Mouse (Mus musculus) Patski (cell line): Measurements from ENCODE around the gene Camta1. TPM values are rescaled to one million over a fixed set of nuclear protein-coding genes. Genes with fewer than 3 reads are reported as not detected.

ENCODE experiments used
- ATAC-seq: fragments of 100-300 bp; one replicate; pipeline ENCODE4 v1.8.0; 2021
- CTCF ChIA-PET: fragments of 350-600 bp; sonication (Branson Sonifier 250); formaldehyde crosslinking; loops from one replicate; lab custom pipeline; 2022; ENCODE audit warnings: inconsistent platforms; lab: Charles Lee
- POLR2A ChIA-PET: fragments of 350-600 bp; sonication (Branson Sonifier 250); formaldehyde crosslinking; loops from one replicate; lab custom pipeline; 2022; ENCODE audit warnings: antibody characterized with exemption, inconsistent platforms; lab: Charles Lee
- DNase-seq: peaks from one replicate; pipeline ENCODE4 v3.0.0-alpha.2; 2011; ENCODE audit warnings: low read depth, low spot score
- H3K27me3 ChIP-seq: fragments of 371-371 bp; one replicate; pipeline ENCODE4 v1.5.1; 2021
- CTCF ChIP-seq: fragments of 100-300 bp; IDR thresholded peaks from one replicate; pipeline ENCODE4 v1.5.1; 2021
- in situ Hi-C: fragments of 300-500 bp; cut with MboI; formaldehyde crosslinking; loops from 3 replicates; pipeline ENCODE4 v1.11.1; 2018; ENCODE audit warnings: low pct_unique_long_range_greater_than_20kb, mixed read lengths
- polyA plus RNA-seq: library from polyadenylated mRNA; unstranded; gene quantifications from one replicate; pipeline ENCODE4 v1.2.3, GENCODE M21; 2021

Camta1 gene
- polyA plus RNA-seq, 1 experiment from 2014 or later = 28.0 TPM

- no peak for TF ChIP-seq CTCF
- CTCF ChIA-PET = interaction anchor here (1.3 kb wide), 1 partner anchor 9 kb away, joined by 5 read pairs; no protein-coding TSS in a partner anchor
Measured at GRCm38 (mm10) chr4:151786946-151787705, 74.5 kb downstream of the Camta1 start.

GRCm38 (mm10) chr4:151780511-151780910 is 81.2 kb downstream of the Camta1 start:
- ATAC-seq (no peak), DNase-seq (no peak)
- TF ChIP-seq CTCF = no peak
- in situ Hi-C loops = no loop called here
- CTCF ChIA-PET = interaction anchor here (1.0 kb wide), 1 partner anchor 10 kb away, joined by 3 read pairs; no protein-coding TSS in a partner anchor
- POLR2A ChIA-PET = no interaction called here
- no peaks in the 10 kb centered on the region for H3K27me3 ChIP-seq

More at GRCm38 (mm10) chr4:151786946-151787705, 74.5 kb downstream of the Camta1 start:
- ATAC-seq (no peak), DNase-seq (no peak)
- POLR2A ChIA-PET = no interaction called here
- in situ Hi-C loops = no loop called here
- no peaks in the 10 kb centered on the region for H3K27me3 ChIP-seq

- ATAC-seq = no peak
- no peaks in the 10 kb centered on the region for H3K27me3 ChIP-seq
Measured at GRCm38 (mm10) chr4:151779962-151780459, 81.7 kb downstream of the Camta1 start.

GRCm38 (mm10) chr4:151778511-151778910 is 83.2 kb downstream of the Camta1 start:
- ChIA-PET CTCF (interaction anchor here (0.7 to 3.1 kb wide), 8 partner anchors 9 to 81 kb away, joined by 3 to 19 read pairs (median 4); no protein-coding TSS in a partner anchor), POLR2A (no interaction called here)
- H3K27me3 ChIP-seq = no peaks in the 10 kb centered on the region
- DNase-seq = no peak
- in situ Hi-C loops = loop anchor here (5.0 kb wide), 1 partner anchor 74 kb away; no protein-coding TSS in a partner anchor
- TF ChIP-seq CTCF = peak; percentile 52
- no peak for ATAC-seq

More at GRCm38 (mm10) chr4:151779962-151780459, 81.7 kb downstream of the Camta1 start:
- in situ Hi-C loops = loop anchor here (5.0 kb wide), 1 partner anchor 72 kb away; no protein-coding TSS in a partner anchor
- ChIA-PET POLR2A (no interaction called here), CTCF (interaction anchor here (2.6 to 3.1 kb wide), 3 partner anchors 12 to 74 kb away, joined by 8 to 19 read pairs (median 15); no protein-coding TSS in a partner anchor)
- no peak for TF ChIP-seq CTCF
- DNase-seq = no peak

GRCm38 (mm10) chr4:151777451-151777850 is 84.2 kb downstream of the Camta1 start:
- DNase-seq (no peak), ATAC-seq (no peak)
- no peak for TF ChIP-seq CTCF
- in situ Hi-C loops = loop anchor here (5.0 kb wide), 1 partner anchor 75 kb away; no protein-coding TSS in a partner anchor
- ChIA-PET CTCF (interaction anchor here (1.1 to 3.1 kb wide), 6 partner anchors 10 to 82 kb away, joined by 3 to 19 read pairs (median 6); no protein-coding TSS in a partner anchor), POLR2A (no interaction called here)
- H3K27me3 ChIP-seq = no peaks in the 10 kb centered on the region

- in situ Hi-C loops = loop anchor here (5.0 kb wide), 1 partner anchor 77 kb away; no protein-coding TSS in a partner anchor
- POLR2A ChIA-PET = no interaction called here
- CTCF ChIA-PET = interaction anchor here (1.3 to 1.8 kb wide), 2 partner anchors 9 to 10 kb away, joined by 4 to 5 read pairs; no protein-coding TSS in a partner anchor
- no peak for DNase-seq
- H3K27me3 ChIP-seq = no peaks in the 10 kb centered on the region
- no peak for ATAC-seq
- no peak for TF ChIP-seq CTCF
Measured at GRCm38 (mm10) chr4:151775441-151775840, 86.2 kb downstream of the Camta1 start.

GRCm38 (mm10) chr4:151773651-151774050 is 88.0 kb downstream of the Camta1 start:
- CTCF ChIA-PET = interaction anchor here (1.8 kb wide), 1 partner anchor 11 kb away, joined by 5 read pairs; no protein-coding TSS in a partner anchor
- ATAC-seq = no peak
- POLR2A ChIA-PET = no interaction called here
- TF ChIP-seq CTCF = no peak
- no peak for DNase-seq
- no peaks in the 10 kb centered on the region for H3K27me3 ChIP-seq
- in situ Hi-C loops = no loop called here

GRCm38 (mm10) chr4:151773007-151773406 is 88.7 kb downstream of the Camta1 start:
- in situ Hi-C loops = no loop called here
- ATAC-seq (no peak), DNase-seq (no peak)
- no peak for TF ChIP-seq CTCF
- CTCF ChIA-PET = no interaction called here
- H3K27me3 ChIP-seq = no peaks in the 10 kb centered on the region
- POLR2A ChIA-PET = no interaction called here

GRCm38 (mm10) chr4:151770697-151771096 is 91.0 kb downstream of the Camta1 start:
- DNase-seq (no peak), ATAC-seq (no peak)
- ChIA-PET POLR2A (no interaction called here), CTCF (no interaction called here)
- H3K27me3 ChIP-seq = no peaks in the 10 kb centered on the region
- no peak for TF ChIP-seq CTCF
- in situ Hi-C loops = no loop called here

- H3K27me3 ChIP-seq = no peaks in the 10 kb centered on the region
- DNase-seq = no peak
- ChIA-PET CTCF (no interaction called here), POLR2A (no interaction called here)
- in situ Hi-C loops = no loop called here
- ATAC-seq = no peak
- TF ChIP-seq CTCF = no peak
Measured at GRCm38 (mm10) chr4:151767786-151768185, 93.9 kb downstream of the Camta1 start.
